Mouse (Mus musculus) testis, adult 10 weeks (tissue): ENCODE measurements around the gene Gm14393. TPM values are rescaled to one million over a fixed set of nuclear protein-coding genes. Genes with fewer than 3 reads are reported as not detected.

Experiments used
- polyA plus RNA-seq: library from polyadenylated mRNA; stranded (reverse); fragments of 350-450 nt; fragmentation: Illumina TruSeq; extraction: RNeasy Lipid Tissue Mini Kit (QIAGEN cat#74804); gene quantifications from one replicate; pipeline ENCODE4 v1.2.3, GENCODE M21; 2014; ENCODE audit warnings: low read depth, low replicate concordance

The Gm14393 gene
- 1.0 TPM for polyA plus RNA-seq

DNA sequence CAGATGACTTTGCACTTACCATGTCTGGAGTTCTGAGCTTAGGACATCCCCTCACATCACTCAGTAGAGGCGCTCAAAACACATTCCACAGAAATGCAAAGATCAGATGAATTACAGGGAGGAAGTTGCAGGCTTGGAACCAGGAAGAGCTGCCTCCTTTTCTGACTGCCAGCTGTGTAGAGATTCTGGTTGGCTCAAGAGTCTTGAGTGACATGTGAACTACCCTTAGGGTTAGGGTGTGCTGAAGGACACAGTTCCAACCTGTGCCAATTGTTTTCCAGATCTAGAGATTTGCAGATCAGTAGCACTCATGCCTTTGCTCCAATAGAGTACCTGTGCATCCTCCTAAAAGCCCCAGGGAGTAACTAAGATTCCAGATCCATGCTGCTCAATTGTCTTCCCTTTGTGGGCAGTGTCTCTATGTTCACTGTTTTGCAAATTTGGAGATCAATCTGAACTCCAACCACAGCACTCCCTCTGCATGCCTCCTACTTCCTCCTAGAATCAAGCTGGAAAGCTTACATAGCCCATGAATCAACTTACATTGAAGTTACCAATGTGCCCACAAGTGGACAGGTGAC, at the start of gene Gm14393:
Gene Gm14393, minus strand, starts transcription at position 101 of the 581 bp plus-strand sequence.

Other genes with a start within 250 kb of the Gm14393 start
- gene Gm14444, start 57.5 kb downstream of the Gm14393 start, polyA plus RNA-seq: 1.4 TPM
- 6.3 TPM for gene Gm14399, start 74.2 kb upstream of the Gm14393 start, polyA plus RNA-seq
- 2.4 TPM for gene Gm14443, start 108.1 kb upstream of the Gm14393 start, polyA plus RNA-seq
- 5.3 TPM for gene Gm14391, start 139.1 kb upstream of the Gm14393 start, polyA plus RNA-seq
- 1.3 TPM for gene Gm14440, start 207.3 kb upstream of the Gm14393 start, polyA plus RNA-seq